Mouse (Mus musculus): ENCODE measurements at regions not wholly inside any gene's neighbourhood (a gene's known extent, or its start where the extent isn't known, plus 50 kb on each side); places are given as distances from the start of the nearest gene placed in this dataset.

- DNase-seq (ENCODE audit: low spot score): no peak
- peaks cover 9% of the 10 kb centered on the region for H3K4me1 ChIP-seq
- H3K36me3 ChIP-seq: no peaks in the 10 kb centered on the region
- no peak overlapping the region for H3K27ac ChIP-seq (replicated peaks)
- H3K9me3 ChIP-seq (replicated peaks): peaks cover 11% of the 10 kb centered on the region
- 75% methylated on average over 10 of the region's 10 CpGs for WGBS
- H3K27me3 ChIP-seq (ENCODE audit: low read depth, poor library complexity, severe bottlenecking): no peaks in the 10 kb centered on the region
- no peak overlapping the region for H3K4me3 ChIP-seq
Measured at GRCm38 (mm10) chr6:31106144-31106836, 147.4 kb upstream of the Klf14 start.

GRCm38 (mm10) chr6:31106856-31107359 is 148.0 kb upstream of the Klf14 start:
- no peaks in the 10 kb centered on the region for H3K27me3 ChIP-seq (ENCODE audit: low read depth, poor library complexity, severe bottlenecking)
- H3K36me3 ChIP-seq: no peaks in the 10 kb centered on the region
- WGBS: 88% methylated on average over 10 of the region's 10 CpGs
- peaks cover 15% of the 10 kb centered on the region for H3K4me1 ChIP-seq
- no peak for DNase-seq (ENCODE audit: low spot score)
- peaks cover 11% of the 10 kb centered on the region for H3K9me3 ChIP-seq (replicated peaks)
- H3K27ac ChIP-seq (replicated peaks): no peak overlapping the region; the same call in 1 of the 2 replicates
- no peak overlapping the region for H3K4me3 ChIP-seq

- H3K4me1 ChIP-seq: peaks cover 18% of the 10 kb centered on the region
- no peak overlapping the region; the same call in 1 of the 2 replicates for H3K27ac ChIP-seq (replicated peaks)
- WGBS: 90% methylated on average over 4 of the region's 4 CpGs
- no peaks in the 10 kb centered on the region for H3K36me3 ChIP-seq
- no peak for DNase-seq (ENCODE audit: low spot score)
- H3K9me3 ChIP-seq (replicated peaks): peaks cover 11% of the 10 kb centered on the region
- no peaks in the 10 kb centered on the region for H3K27me3 ChIP-seq (ENCODE audit: low read depth, poor library complexity, severe bottlenecking)
- H3K4me3 ChIP-seq: no peak overlapping the region
Measured at GRCm38 (mm10) chr6:31107360-31107759, 148.5 kb upstream of the Klf14 start.

- no peak overlapping the region for H3K4me3 ChIP-seq
- peaks cover 19% of the 10 kb centered on the region for H3K4me1 ChIP-seq
- no peak for DNase-seq (ENCODE audit: low spot score)
- no peak overlapping the region for H3K27ac ChIP-seq (replicated peaks)
- no peaks in the 10 kb centered on the region for H3K27me3 ChIP-seq (ENCODE audit: low read depth, poor library complexity, severe bottlenecking)
- no peaks in the 10 kb centered on the region for H3K36me3 ChIP-seq
- WGBS: 88% methylated on average over 5 of the region's 5 CpGs
- peaks cover 11% of the 10 kb centered on the region for H3K9me3 ChIP-seq (replicated peaks)
Measured at GRCm38 (mm10) chr6:31107916-31108685, 149.2 kb upstream of the Klf14 start.

GRCm38 (mm10) chr6:31109604-31110003 is 150.7 kb upstream of the Klf14 start:
- Histone ChIP-seq H3K27ac (replicated peaks) (no peak overlapping the region), H3K4me1 (peaks cover 19% of the 10 kb centered on the region), H3K27me3 (ENCODE audit: low read depth, poor library complexity, severe bottlenecking) (no peaks in the 10 kb centered on the region), H3K9me3 (replicated peaks) (peaks cover 11% of the 10 kb centered on the region), H3K4me3 (no peak overlapping the region), H3K36me3 (no peaks in the 10 kb centered on the region)
- DNase-seq (ENCODE audit: low spot score): no peak
- 88% methylated on average over 4 of the region's 4 CpGs for WGBS

- Histone ChIP-seq H3K27me3 (ENCODE audit: low read depth, poor library complexity, severe bottlenecking) (no peaks in the 10 kb centered on the region), H3K27ac (replicated peaks) (peak overlapping the region; percentile 55; the same call in 1 of the 2 replicates), H3K4me3 (no peak overlapping the region), H3K4me1 (peaks cover 15% of the 10 kb centered on the region), H3K36me3 (no peaks in the 10 kb centered on the region), H3K9me3 (replicated peaks) (peaks cover 11% of the 10 kb centered on the region)
- 82% methylated on average over 13 of the region's 13 CpGs for WGBS
- no peak for DNase-seq (ENCODE audit: low spot score)
Measured at GRCm38 (mm10) chr6:31112293-31113077, 153.6 kb upstream of the Klf14 start.

- Histone ChIP-seq H3K4me3 (no peak overlapping the region), H3K4me1 (peaks cover 15% of the 10 kb centered on the region), H3K36me3 (no peaks in the 10 kb centered on the region), H3K27me3 (ENCODE audit: low read depth, poor library complexity, severe bottlenecking) (no peaks in the 10 kb centered on the region), H3K9me3 (replicated peaks) (peaks cover 11% of the 10 kb centered on the region), H3K27ac (replicated peaks) (no peak overlapping the region)
- DNase-seq (ENCODE audit: low spot score): no peak
- 94% methylated on average over 21 of the region's 21 CpGs for WGBS
Measured at GRCm38 (mm10) chr6:31113558-31114326, 154.9 kb upstream of the Klf14 start.

- H3K4me1 ChIP-seq: peaks cover 15% of the 10 kb centered on the region
- no peak for DNase-seq (ENCODE audit: low spot score)
- H3K9me3 ChIP-seq (replicated peaks): peaks cover 4% of the 10 kb centered on the region; the same call in 1 of the 2 replicates
- WGBS: 85% methylated on average over 19 of the region's 19 CpGs
- H3K27ac ChIP-seq (replicated peaks): peak overlapping the region; percentile 29; the same call in 1 of the 2 replicates
- H3K4me3 ChIP-seq: no peak overlapping the region
- H3K36me3 ChIP-seq: no peaks in the 10 kb centered on the region
- H3K27me3 ChIP-seq (ENCODE audit: low read depth, poor library complexity, severe bottlenecking): no peaks in the 10 kb centered on the region
Measured at GRCm38 (mm10) chr6:31114336-31115335, 155.8 kb upstream of the Klf14 start.

- Histone ChIP-seq H3K36me3 (no peaks in the 10 kb centered on the region), H3K9me3 (replicated peaks) (no peaks in the 10 kb centered on the region), H3K27me3 (ENCODE audit: low read depth, poor library complexity, severe bottlenecking) (no peaks in the 10 kb centered on the region), H3K4me1 (peaks cover 15% of the 10 kb centered on the region), H3K27ac (replicated peaks) (no peak overlapping the region), H3K4me3 (no peak overlapping the region)
- WGBS: 92% methylated on average over 4 of the region's 4 CpGs
- DNase-seq (ENCODE audit: low spot score): no peak
Measured at GRCm38 (mm10) chr6:31115566-31115965, 156.7 kb upstream of the Klf14 start.

GRCm38 (mm10) chr6:31116365-31116764 is 157.5 kb upstream of the Klf14 start:
- H3K4me1 ChIP-seq: peaks cover 16% of the 10 kb centered on the region
- H3K27me3 ChIP-seq (ENCODE audit: low read depth, poor library complexity, severe bottlenecking): no peaks in the 10 kb centered on the region
- peak overlapping the region; percentile 28; the same call in 1 of the 2 replicates for H3K27ac ChIP-seq (replicated peaks)
- no peaks in the 10 kb centered on the region for H3K9me3 ChIP-seq (replicated peaks)
- DNase-seq (ENCODE audit: low spot score): no peak
- no peaks in the 10 kb centered on the region for H3K36me3 ChIP-seq
- no peak overlapping the region for H3K4me3 ChIP-seq
- 87% methylated on average over 6 of the region's 6 CpGs for WGBS

GRCm38 (mm10) chr6:31117666-31118065 is 158.8 kb upstream of the Klf14 start:
- Histone ChIP-seq H3K27me3 (ENCODE audit: low read depth, poor library complexity, severe bottlenecking) (no peaks in the 10 kb centered on the region), H3K4me3 (no peak overlapping the region), H3K9me3 (replicated peaks) (no peaks in the 10 kb centered on the region), H3K36me3 (no peaks in the 10 kb centered on the region), H3K27ac (replicated peaks) (no peak overlapping the region), H3K4me1 (peaks cover 10% of the 10 kb centered on the region)
- no peak for DNase-seq (ENCODE audit: low spot score)
- 93% methylated on average over 12 of the region's 12 CpGs for WGBS
